Comparison of ENCODE assay signal across 45 mouse cellular contexts in the genomic region with DNA sequence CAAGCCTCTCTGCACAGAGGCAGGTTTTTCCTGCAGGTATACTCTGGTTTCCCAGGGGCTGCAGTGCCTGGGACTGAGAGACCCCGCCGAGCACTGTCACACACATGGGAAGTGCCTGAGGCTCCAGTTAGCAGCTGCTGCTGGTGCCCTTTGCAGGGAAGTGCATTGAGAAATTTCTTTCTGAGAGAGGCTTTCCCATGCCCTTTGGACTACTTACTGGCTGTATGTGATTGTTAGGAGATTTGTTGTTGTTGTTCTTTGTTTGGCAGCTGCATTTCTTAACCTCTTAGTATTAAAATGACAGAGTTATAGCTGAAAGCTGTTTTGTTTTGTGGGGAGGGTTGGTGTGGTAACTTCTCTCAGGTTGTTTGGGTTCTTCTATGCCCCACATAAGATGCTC. TPM values are rescaled to one million over a fixed set of nuclear protein-coding genes. Genes with fewer than 3 reads are reported as not detected.
"Had no signal": no experiment of that assay in that cellular context is flagged by ENCODE, and none has a peak within 500 bp of the region (broad histone marks: within the 10 kb centered on the region; RNA-seq: fewer than 3 reads in every experiment).

No protein-coding gene starts in this region.

- H3K9ac ChIP-seq: limb, embryonic 12.5 days; limb, embryonic 13.5 days; limb, embryonic 15.5 days; liver, embryonic 12.5 days; liver, embryonic 13.5 days; liver, embryonic 14.5 days; liver, embryonic 15.5 days; liver, postnatal 0 days; lung, embryonic 14.5 days; lung, embryonic 15.5 days; midbrain, embryonic 12.5 days; midbrain, embryonic 13.5 days; midbrain, embryonic 15.5 days; neural tube, embryonic 12.5 days had no signal

- H3K27ac ChIP-seq: limb, embryonic 10.5 days; limb, embryonic 12.5 days; limb, embryonic 13.5 days; limb, embryonic 15.5 days; liver, embryonic 12.5 days; liver, embryonic 13.5 days; liver, embryonic 14.5 days; liver, embryonic 15.5 days; lung, embryonic 15.5 days; macrophage; midbrain, embryonic 10.5 days; midbrain, embryonic 12.5 days; midbrain, embryonic 13.5 days; midbrain, embryonic 15.5 days; neural tube, embryonic 12.5 days had no signal

- H3K27me3 ChIP-seq: limb, embryonic 15.5 days; liver, embryonic 12.5 days; liver, embryonic 13.5 days; liver, embryonic 15.5 days; lung, embryonic 15.5 days; midbrain, embryonic 12.5 days; midbrain, embryonic 13.5 days; midbrain, embryonic 15.5 days; neural tube, embryonic 12.5 days had no signal

- H3K36me3 ChIP-seq: limb, embryonic 13.5 days; limb, embryonic 15.5 days; lung, embryonic 15.5 days; midbrain, embryonic 12.5 days; midbrain, embryonic 13.5 days; midbrain, embryonic 15.5 days; neural tube, embryonic 12.5 days had no signal

- DNase-seq: left cerebral cortex, postnatal 4 days; liver; liver, embryonic 13.5 days; liver, postnatal 0 days; lung, adult 18-20 months; lung, adult 2 months; lung, embryonic 14.5 days; lung, postnatal 10 days; lung, postnatal 14 days; lung, postnatal 36 days; lung, postnatal 4 days; midbrain, embryonic 14.5 days had no signal

- ATAC-seq: liver, embryonic 12.5 days; liver, postnatal 0 days; lung, postnatal 0 days; midbrain, embryonic 13.5 days; midbrain, embryonic 15.5 days; midbrain, embryonic 16.5 days had no signal

- H3K4me3 ChIP-seq: limb, embryonic 10.5 days; limb, embryonic 12.5 days; limb, embryonic 13.5 days; limb, embryonic 15.5 days; liver, embryonic 12.5 days; liver, embryonic 13.5 days; liver, embryonic 15.5 days; lung, embryonic 15.5 days; megakaryocyte, embryonic 14.5 days; midbrain, embryonic 10.5 days; midbrain, embryonic 12.5 days; midbrain, embryonic 13.5 days; midbrain, embryonic 15.5 days; myocyte; neural tube, embryonic 12.5 days had no signal

RNA-seq across cellular contexts. Expression of a gene that starts 31.3 kb away (rescaled TPM):
- total RNA-seq: megakaryocyte progenitor cell, adult 5-6 weeks; megakaryocyte-erythroid progenitor cell, adult 5-6 weeks; monocyte, adult 5-6 weeks had no signal
- polyA plus RNA-seq: macrophage had no signal

RNA-seq across cellular contexts. Expression of a gene that starts 38.3 kb away (rescaled TPM):
- total RNA-seq: left cerebral cortex, postnatal 10 days; left cerebral cortex, postnatal 14 days; left cerebral cortex, postnatal 25 days; left cerebral cortex, postnatal 36 days; left cerebral cortex, postnatal 4 days; liver, adult 2 months; megakaryocyte progenitor cell, adult 5-6 weeks; megakaryocyte, adult 5-6 weeks; megakaryocyte-erythroid progenitor cell, adult 5-6 weeks; midbrain, postnatal 0 days; monocyte, adult 5-6 weeks had no signal
- polyA plus RNA-seq: limb, embryonic 10.5 days; limb, embryonic 11.5 days; limb, embryonic 12.5 days; limb, embryonic 13.5 days; limb, embryonic 14.5 days; liver, embryonic 11.5 days; liver, embryonic 12.5 days; liver, embryonic 13.5 days; liver, embryonic 14.5 days; liver, embryonic 15.5 days; liver, postnatal 0 days; lung, embryonic 14.5 days; lung, embryonic 15.5 days; macrophage; midbrain, embryonic 10.5 days; midbrain, embryonic 11.5 days; midbrain, embryonic 12.5 days; midbrain, embryonic 13.5 days; midbrain, embryonic 14.5 days; midbrain, embryonic 15.5 days; midbrain, embryonic 16.5 days; midbrain, postnatal 0 days; myocyte; neural tube, embryonic 11.5 days; neural tube, embryonic 12.5 days had no signal
